Mouse (Mus musculus) stomach, postnatal 0 days (tissue): ENCODE data around the gene Mta2. TPM values are rescaled to one million over a fixed set of nuclear protein-coding genes. Genes with fewer than 3 reads are reported as not detected.

Experiments used
- ATAC-seq: fragments of 200-750 bp; cut with Nextera tagmentation; 2 replicates; pipeline ENCODE4 v1.8.0; 2017; ENCODE audit not compliant: low FRiP score, low TSS enrichment
- DNase-seq: peaks from one replicate; pipeline ENCODE4 v3.0.0-alpha.2; 2016; ENCODE audit warnings: low spot score
- H3K27ac ChIP-seq: fragments of 300-500 bp; sonication (generic); replicated peaks from 2 replicates; pipeline ENCODE4 v1.5.1; 2014; ENCODE audit warnings: mild to moderate bottlenecking, control low read depth
- H3K27me3 ChIP-seq: fragments of 300-500 bp; sonication (generic); 2 replicates; pipeline ENCODE4 v1.6.1; 2014; ENCODE audit warnings: low read length; ENCODE audit not compliant: control insufficient read depth, insufficient read depth
- H3K36me3 ChIP-seq: fragments of 300-500 bp; sonication (generic); 2 replicates; pipeline ENCODE4 v1.6.1; 2014; ENCODE audit warnings: low read length, mixed read lengths; ENCODE audit not compliant: control insufficient read depth, insufficient read depth
- H3K4me1 ChIP-seq: fragments of 300-500 bp; sonication (generic); replicated peaks from 2 replicates; pipeline ENCODE4 v1.6.1; 2014; ENCODE audit warnings: antibody characterized with exemption; ENCODE audit not compliant: control insufficient read depth, insufficient read depth
- H3K4me2 ChIP-seq: fragments of 300-500 bp; sonication (generic); replicated peaks from 2 replicates; pipeline ENCODE4 v1.6.1; 2014; ENCODE audit warnings: low read depth, mild to moderate bottlenecking, control low read depth, moderate library complexity
- H3K4me3 ChIP-seq: fragments of 300-500 bp; sonication (generic); 2 replicates; pipeline ENCODE4 v1.5.1; 2014; ENCODE audit warnings: low read depth, low read length, control low read depth
- H3K9ac ChIP-seq: fragments of 300-500 bp; sonication (generic); 2 replicates; pipeline ENCODE4 v1.6.1; 2014; ENCODE audit warnings: mild to moderate bottlenecking, low read length, control low read depth, mixed read lengths
- H3K9me3 ChIP-seq: fragments of 300-500 bp; sonication (generic); 2 replicates; pipeline ENCODE4 v1.6.1; 2016; ENCODE audit warnings: low read length; ENCODE audit not compliant: control insufficient read depth
- CTCF ChIP-seq: IDR thresholded peaks from 2 replicates; pipeline ENCODE4 v1.5.1; 2016; ENCODE audit warnings: antibody characterized with exemption, low read depth, mild to moderate bottlenecking, moderate library complexity
- EP300 ChIP-seq: optimal IDR thresholded peaks from 2 replicates; pipeline ENCODE3; 2016; ENCODE audit warnings: antibody characterized with exemption
- WGBS: fragments of 180-500 bp; shearing (Covaris S2); extraction: QIAGEN DNeasy Blood & Tissue Kit; methylation state at CpG from one replicate; pipeline ENCODE4 v1.1.7; 2014; 5-methylcytosine and 5-hydroxymethylcytosine counted together
- polyA plus RNA-seq: library from polyadenylated mRNA; unstranded; fragments of >200 nt; fragmentation: Nextera tagmentation; extraction: Ambion mirVana; gene quantifications from 2 replicates; pipeline ENCODE4 v1.2.1, GENCODE M21; 2015

The Mta2 gene
- polyA plus RNA-seq, 1 experiment from 2014 or later: 68.0 TPM

GRCm38 (mm10) chr19:8984255-8984868 is 42.7 kb downstream of the Mta2 start:
- Histone ChIP-seq H3K9ac (no peak overlapping the region), H3K36me3 (peaks cover 3% of the 10 kb centered on the region; the same call in 1 of the 2 replicates), H3K4me3 (no peak overlapping the region), H3K4me2 (0 out of 2 replicates have a peak overlapping the region, but pooled peaks have one; percentile 0), H3K9me3 (no peaks in the 10 kb centered on the region), H3K4me1 (peaks cover 15% of the 10 kb centered on the region), H3K27ac (peak overlapping the region; percentile 89), H3K27me3 (no peaks in the 10 kb centered on the region)
- TF ChIP-seq EP300 (no peak), CTCF (no peak)
- ATAC-seq: peak; percentile 22; the same call in 1 of the 2 replicates
- WGBS: 10% methylated on average over 7 of the region's 7 CpGs
- peak; percentile 74 for DNase-seq

DNA sequence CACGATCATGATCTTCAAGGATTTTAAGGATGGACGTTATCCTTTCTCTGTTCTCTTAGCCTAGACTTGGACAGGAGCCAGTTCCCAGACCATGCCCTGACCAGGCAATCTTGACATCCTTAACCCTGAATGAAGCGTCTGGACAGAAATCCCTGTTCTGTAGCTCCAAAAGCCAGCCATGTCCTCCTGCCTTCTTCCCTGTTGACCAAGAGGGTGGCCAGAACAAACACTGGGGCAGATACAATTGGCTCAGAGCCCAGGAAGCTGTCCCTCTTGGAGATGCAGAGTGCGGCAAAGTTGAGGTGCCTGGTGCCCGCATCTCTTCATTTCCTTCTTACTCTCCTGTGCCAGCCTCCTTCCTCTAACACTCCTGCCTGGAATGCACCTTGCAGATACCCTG is 44.2 kb downstream of the Mta2 start:
- TF ChIP-seq CTCF: no peak
- TF ChIP-seq EP300: no peak
- ATAC-seq (peak; percentile 12; the same call in 1 of the 2 replicates), DNase-seq (peak; percentile 84)
- no peaks in the 10 kb centered on the region for H3K9me3 ChIP-seq
- no peaks in the 10 kb centered on the region for H3K27me3 ChIP-seq
- peak overlapping the region; percentile 25; the same call in 1 of the 2 replicates for H3K27ac ChIP-seq
- no peak overlapping the region for H3K4me3 ChIP-seq
- H3K36me3 ChIP-seq: no peaks in the 10 kb centered on the region
- peaks cover 15% of the 10 kb centered on the region for H3K4me1 ChIP-seq
- no peak overlapping the region for H3K4me2 ChIP-seq
- H3K9ac ChIP-seq: no peak overlapping the region
- 40% methylated on average over 5 of the region's 5 CpGs for WGBS

GRCm38 (mm10) chr19:8987816-8988215 is 46.1 kb downstream of the Mta2 start:
- no peak for ATAC-seq
- Histone ChIP-seq H3K4me3 (no peak overlapping the region), H3K9me3 (no peaks in the 10 kb centered on the region), H3K4me2 (peak overlapping the region; percentile 76), H3K4me1 (peaks cover 21% of the 10 kb centered on the region), H3K9ac (peak overlapping the region; percentile 4; the same call in 1 of the 2 replicates), H3K27me3 (no peaks in the 10 kb centered on the region), H3K27ac (peak overlapping the region; percentile 99), H3K36me3 (no peaks in the 10 kb centered on the region)
- DNase-seq: no peak
- WGBS: 50% methylated on average over 2 of the region's 2 CpGs
- TF ChIP-seq CTCF (no peak), EP300 (no peak)

- 24% methylated on average over 15 of the region's 15 CpGs for WGBS
- Histone ChIP-seq H3K36me3 (no peaks in the 10 kb centered on the region), H3K9me3 (no peaks in the 10 kb centered on the region), H3K27ac (peak overlapping the region; percentile 99), H3K27me3 (no peaks in the 10 kb centered on the region), H3K4me2 (peak overlapping the region; percentile 76), H3K9ac (peak overlapping the region; percentile 97), H3K4me1 (peaks cover 26% of the 10 kb centered on the region), H3K4me3 (peak overlapping the region; percentile 91)
- TF ChIP-seq EP300: no peak
- DNase-seq: peak; percentile 45
- peak; percentile 0; the same call in 1 of the 2 replicates for ATAC-seq
Measured at GRCm38 (mm10) chr19:8988346-8989065, 46.8 kb downstream of the Mta2 start.

- DNase-seq: peak; percentile 91
Measured at GRCm38 (mm10) chr19:8989066-8989566, 47.4 kb downstream of the Mta2 start, which contains the start of gene Ahnak. Gene Ahnak (plus strand): TSS chr19:8989284.

More at GRCm38 (mm10) chr19:8989066-8989566, 47.4 kb downstream of the Mta2 start, which contains the start of gene Ahnak:
- ATAC-seq: peak; percentile 78
- H3K27ac ChIP-seq: peak within 1 kb of the TSS; percentile 99
- peak within 1 kb of the TSS; percentile 76 for H3K4me2 ChIP-seq
- no peaks in the 10 kb centered on the region for H3K27me3 ChIP-seq
- peaks cover 27% of the 10 kb centered on the region for H3K4me1 ChIP-seq
- whole genome bisulfite sequencing: under 1% methylated on average over 42 of the region's 42 CpGs
- no peak for TF ChIP-seq CTCF
- TF ChIP-seq EP300: no peak
- H3K4me3 ChIP-seq: peak within 1 kb of the TSS; percentile 91
- H3K9me3 ChIP-seq: no peaks in the 10 kb centered on the region
- H3K9ac ChIP-seq: peak within 1 kb of the TSS; percentile 97
- no peaks in the 10 kb centered on the region for H3K36me3 ChIP-seq
